Mouse (Mus musculus) small intestine, adult 2 months (tissue): ENCODE results near the gene Pts.

Source experiments
- CTCF ChIP-seq: fragments of 200-500 bp; IDR thresholded peaks from 2 replicates; pipeline ENCODE4 v1.5.1; 2012; ENCODE audit warnings: low read depth, mild to moderate bottlenecking, control low read depth, inconsistent platforms, low read length, moderate library complexity, mixed read lengths; ENCODE audit not compliant: insufficient replicate concordance, insufficient read length; ENCODE audit errors: extremely low read depth
- POLR2A ChIP-seq: fragments of 200-500 bp; IDR thresholded peaks from 2 replicates; pipeline ENCODE4 v1.6.1; 2012; ENCODE audit warnings: low read depth, mild to moderate bottlenecking, control low read depth, inconsistent platforms, low read length, moderate library complexity

- TF ChIP-seq CTCF (no peak), POLR2A (no peak)
Observed at GRCm38 (mm10) chr9:50540170-50540569, 11.6 kb upstream of the Pts start.
